Mouse (Mus musculus) thymus, adult 2 months (tissue): ENCODE measurements around the gene Pcbp2. TPM values are rescaled to one million over a fixed set of nuclear protein-coding genes. Genes with fewer than 3 reads are reported as not detected.

Experiments
- DNase-seq: peaks from one replicate; pipeline ENCODE4 v3.0.0; 2021
- H3K27ac ChIP-seq: fragments of 200-500 bp; 2 replicates; pipeline ENCODE4 v1.5.1; 2012; ENCODE audit warnings: low read length, control low read depth; ENCODE audit not compliant: control insufficient read depth, insufficient read depth
- H3K27me3 ChIP-seq: fragments of 200-500 bp; 2 replicates; pipeline ENCODE4 v1.6.1; 2012; ENCODE audit warnings: mild to moderate bottlenecking, low read length, moderate library complexity, mixed read lengths; ENCODE audit not compliant: control insufficient read depth, insufficient read depth
- H3K36me3 ChIP-seq: fragments of 200-500 bp; 2 replicates; pipeline ENCODE4 v1.6.1; 2012; ENCODE audit warnings: mild to moderate bottlenecking, low read length, moderate library complexity; ENCODE audit not compliant: control insufficient read depth, insufficient read depth
- H3K4me1 ChIP-seq: fragments of 200-500 bp; replicated peaks from 2 replicates; pipeline ENCODE4 v1.6.1; 2012; ENCODE audit warnings: low read length; ENCODE audit not compliant: control insufficient read depth, insufficient read depth
- H3K4me3 ChIP-seq: fragments of 200-500 bp; 2 replicates; pipeline ENCODE4 v1.5.1; 2012; ENCODE audit warnings: mild to moderate bottlenecking, low read length, control low read depth, moderate library complexity; ENCODE audit not compliant: control insufficient read depth, insufficient read depth
- CTCF ChIP-seq: fragments of 200-500 bp; IDR thresholded peaks from 2 replicates; pipeline ENCODE4 v1.5.1; 2012; ENCODE audit warnings: mild to moderate bottlenecking, control low read depth, low read length, moderate library complexity, borderline replicate concordance; ENCODE audit not compliant: control insufficient read depth, poor library complexity, insufficient read depth; ENCODE audit errors: extremely low read depth
- POLR2A ChIP-seq: fragments of 200-500 bp; IDR thresholded peaks from 2 replicates; pipeline ENCODE4 v1.6.1; 2012; ENCODE audit warnings: mild to moderate bottlenecking, low read length, control low read depth, moderate library complexity; ENCODE audit not compliant: control insufficient read depth, poor library complexity, insufficient read depth; ENCODE audit errors: extremely low read depth
- WGBS: fragments of 180-500 bp; shearing (Covaris S2); methylation state at CpG from one replicate; pipeline ENCODE4 v1.1.7; 2018; 5-methylcytosine and 5-hydroxymethylcytosine counted together
- polyA plus RNA-seq: library from polyadenylated mRNA; depleted of rRNA; stranded (reverse); fragments of >200 nt; gene quantifications from 2 replicates; pipeline ENCODE4 v1.2.3, GENCODE M21; 2012; rRNA removed

Pcbp2 gene
- polyA plus RNA-seq, 1 experiment: 846 TPM

- Histone ChIP-seq H3K27ac (no peak overlapping the region), H3K36me3 (peaks cover 66% of the 10 kb centered on the region), H3K4me3 (no peak overlapping the region), H3K4me1 (no peaks in the 10 kb centered on the region), H3K27me3 (no peaks in the 10 kb centered on the region)
- WGBS: 97% methylated on average over 7 of the region's 7 CpGs
- no peak for TF ChIP-seq CTCF
- TF ChIP-seq POLR2A: no peak
- DNase-seq: no peak
Observed at GRCm38 (mm10) chr15:102533926-102534325, 63.6 kb downstream of the Pcbp2 start.

GRCm38 (mm10) chr15:102544801-102545200 lies 74.5 kb downstream of the Pcbp2 start:
- no peak for DNase-seq
- Histone ChIP-seq H3K36me3 (peaks cover 54% of the 10 kb centered on the region), H3K4me1 (no peaks in the 10 kb centered on the region), H3K4me3 (no peak overlapping the region), H3K27me3 (no peaks in the 10 kb centered on the region), H3K27ac (no peak overlapping the region)
- 94% methylated on average over 4 of the region's 4 CpGs for WGBS
- no peak for TF ChIP-seq POLR2A
- no peak for TF ChIP-seq CTCF

- H3K36me3 ChIP-seq: peaks cover 48% of the 10 kb centered on the region
- no peaks in the 10 kb centered on the region for H3K4me1 ChIP-seq
- no peaks in the 10 kb centered on the region for H3K27me3 ChIP-seq
- WGBS: 97% methylated on average over 3 of the region's 3 CpGs
- no peak for TF ChIP-seq POLR2A
- no peak for TF ChIP-seq CTCF
- no peak for DNase-seq
- no peak overlapping the region for H3K27ac ChIP-seq
- no peak overlapping the region for H3K4me3 ChIP-seq
Observed at GRCm38 (mm10) chr15:102546246-102546645, 75.9 kb downstream of the Pcbp2 start.

GRCm38 (mm10) chr15:102546677-102547427 lies 76.5 kb downstream of the Pcbp2 start:
- TF ChIP-seq POLR2A: no peak
- peaks cover 53% of the 10 kb centered on the region for H3K36me3 ChIP-seq
- no peak overlapping the region for H3K27ac ChIP-seq
- H3K4me1 ChIP-seq: no peaks in the 10 kb centered on the region
- no peaks in the 10 kb centered on the region for H3K27me3 ChIP-seq
- no peak overlapping the region for H3K4me3 ChIP-seq
- 96% methylated on average over 3 of the region's 3 CpGs for WGBS
- no peak for DNase-seq

- peaks cover 60% of the 10 kb centered on the region for H3K36me3 ChIP-seq
- no peaks in the 10 kb centered on the region for H3K27me3 ChIP-seq
- TF ChIP-seq CTCF (no peak), POLR2A (no peak)
- no peaks in the 10 kb centered on the region for H3K4me1 ChIP-seq
- no peak for DNase-seq
- no peak overlapping the region for H3K4me3 ChIP-seq
- H3K27ac ChIP-seq: no peak overlapping the region
- WGBS: 93% methylated on average over 3 of the region's 3 CpGs
Observed at GRCm38 (mm10) chr15:102547478-102547877, 77.1 kb downstream of the Pcbp2 start.

Other genes starting within 250 kb of the Pcbp2 start
- gene Itgb7, start 238.6 kb upstream of the Pcbp2 start, polyA plus RNA-seq: 72.6 and 82.8 TPM in 2 replicates
- 18.9 and 23.7 TPM in 2 replicates for gene Rarg, start 213.0 kb upstream of the Pcbp2 start, polyA plus RNA-seq
- gene Gm9918, start 200.0 kb upstream of the Pcbp2 start, polyA plus RNA-seq: 0.30 and 0.31 TPM in 2 replicates
- gene Mfsd5, start 191.1 kb upstream of the Pcbp2 start, polyA plus RNA-seq: 87.9 and 92.5 TPM in 2 replicates
- gene Espl1, start 174.3 kb upstream of the Pcbp2 start, polyA plus RNA-seq: 51.5 and 55.6 TPM in 2 replicates
- gene Pfdn5, start 144.4 kb upstream of the Pcbp2 start, polyA plus RNA-seq: 76.0 and 93.2 TPM in 2 replicates
- gene Myg1, start 138.8 kb upstream of the Pcbp2 start, polyA plus RNA-seq: 104 and 105 TPM in 2 replicates
- gene Aaas, start 119.8 kb upstream of the Pcbp2 start, polyA plus RNA-seq: 106 and 107 TPM in 2 replicates
- 0.13 and 0.23 TPM in 2 replicates for gene Sp7, start 103.4 kb upstream of the Pcbp2 start, polyA plus RNA-seq
- gene Sp1, start 64.4 kb upstream of the Pcbp2 start, polyA plus RNA-seq: 45.0 and 52.1 TPM in 2 replicates
- 0.65 and 1.7 TPM in 2 replicates for gene Amhr2, start 25.2 kb upstream of the Pcbp2 start, polyA plus RNA-seq
- gene Prr13, start 11.5 kb upstream of the Pcbp2 start, polyA plus RNA-seq: 109 and 123 TPM in 2 replicates
- gene Gm10337, start 33.2 kb downstream of the Pcbp2 start, polyA plus RNA-seq: not detected in 2 replicates
- gene Map3k12, start 46.5 kb downstream of the Pcbp2 start, polyA plus RNA-seq: 11.3 and 12.7 TPM in 2 replicates
- 133 and 166 TPM in 2 replicates for gene Tarbp2, start 47.7 kb downstream of the Pcbp2 start, polyA plus RNA-seq
- 10.8 and 11.7 TPM in 2 replicates for gene Npff, start 54.4 kb downstream of the Pcbp2 start, polyA plus RNA-seq
- not detected in 2 replicates for gene Gm28047, start 154.5 kb downstream of the Pcbp2 start, polyA plus RNA-seq
- gene Atf7, start 154.9 kb downstream of the Pcbp2 start, polyA plus RNA-seq: 129 and 140 TPM in 2 replicates
- 378 and 434 TPM in 2 replicates for gene Atp5g2, start 201.8 kb downstream of the Pcbp2 start, polyA plus RNA-seq